Mouse (Mus musculus): ENCODE measurements around the gene Nectin3. TPM values are rescaled to one million over a fixed set of nuclear protein-coding genes. Genes with fewer than 3 reads are reported as not detected.
A peak's percentile ranks its signal among the peaks of the same experiment; 100 is the strongest.

Nectin3 gene
- polyA plus RNA-seq, 1 experiment from 2014 or later: 30.6 TPM

DNA sequence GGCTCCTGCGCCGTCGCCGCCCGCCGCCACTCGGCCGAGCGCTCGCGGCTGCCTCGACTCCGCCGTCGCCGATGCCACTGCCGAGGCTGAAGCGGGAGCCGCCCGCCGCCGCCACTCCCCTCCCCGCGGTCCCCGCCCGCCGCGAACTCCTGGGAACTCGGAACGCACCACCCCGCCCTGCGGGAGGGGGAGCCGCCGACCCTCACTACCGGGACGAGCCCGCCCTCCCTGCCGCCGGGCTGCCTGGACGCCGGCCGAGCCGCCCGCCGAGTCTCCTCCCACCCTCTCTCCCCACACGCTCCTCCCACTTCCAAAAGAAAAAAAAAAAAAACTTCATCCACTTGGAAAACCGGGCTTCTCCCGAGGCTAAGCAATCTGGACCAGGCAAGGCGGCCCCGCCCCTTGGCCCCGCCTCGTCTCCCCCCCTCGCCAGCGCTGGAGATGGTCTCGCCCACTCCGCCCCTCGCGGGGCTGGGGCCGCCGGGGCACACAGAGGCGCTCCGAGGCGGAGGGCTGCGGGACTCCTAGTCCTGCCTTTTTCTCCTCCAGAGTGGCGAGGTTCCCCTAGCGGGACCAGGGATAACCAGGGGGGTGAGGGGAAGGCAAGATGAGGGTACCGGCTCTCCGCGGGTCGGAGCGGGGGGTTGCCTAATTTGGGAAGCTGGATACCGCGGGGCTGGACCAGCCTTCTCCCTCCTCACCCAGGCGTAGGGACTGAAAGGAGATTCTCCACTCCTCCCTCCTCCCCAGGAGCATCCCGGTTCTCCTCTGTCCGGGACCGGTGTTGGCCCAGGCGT is 1.2 kb downstream of the Nectin3 start:
- peak overlapping the region; percentile 99 for H3K27ac ChIP-seq
- DNase-seq (ENCODE audit: extremely low spot score, low spot score): peak; percentile 94
- peak overlapping the region; percentile 94 for H3K4me3 ChIP-seq
- peaks cover 5% of the 10 kb centered on the region for H3K36me3 ChIP-seq (replicated peaks)
- peaks cover 37% of the 10 kb centered on the region for H3K4me1 ChIP-seq
- WGBS: under 1% methylated on average over 60 of the region's 78 CpGs
- no peaks in the 10 kb centered on the region; the same call in 1 of the 2 replicates for H3K9me3 ChIP-seq
- no peaks in the 10 kb centered on the region for H3K27me3 ChIP-seq (ENCODE audit: poor library complexity, severe bottlenecking)

GRCm38 (mm10) chr16:46496031-46496868 is 2.1 kb downstream of the Nectin3 start:
- DNase-seq (ENCODE audit: extremely low spot score, low spot score): peak; percentile 72
- 1% methylated on average over 94 of the region's 96 CpGs for WGBS
- H3K27me3 ChIP-seq (ENCODE audit: poor library complexity, severe bottlenecking): no peaks in the 10 kb centered on the region
- H3K4me1 ChIP-seq: peaks cover 37% of the 10 kb centered on the region
- H3K36me3 ChIP-seq (replicated peaks): peaks cover 9% of the 10 kb centered on the region
- H3K27ac ChIP-seq: peak overlapping the region; percentile 99
- H3K9me3 ChIP-seq: no peaks in the 10 kb centered on the region; the same call in 1 of the 2 replicates
- peak overlapping the region; percentile 94 for H3K4me3 ChIP-seq

- 34% methylated on average over 3 of the region's 3 CpGs for WGBS
- H3K9me3 ChIP-seq: no peaks in the 10 kb centered on the region; the same call in 1 of the 2 replicates
- DNase-seq (ENCODE audit: extremely low spot score, low spot score): no peak
- H3K36me3 ChIP-seq (replicated peaks): peaks cover 9% of the 10 kb centered on the region
- H3K4me1 ChIP-seq: peaks cover 41% of the 10 kb centered on the region
- H3K27me3 ChIP-seq (ENCODE audit: poor library complexity, severe bottlenecking): no peaks in the 10 kb centered on the region
- H3K27ac ChIP-seq: peak overlapping the region; percentile 99
- peak overlapping the region; percentile 94 for H3K4me3 ChIP-seq
These were observed 3.1 kb downstream of the Nectin3 start for GRCm38 (mm10) chr16:46495201-46495600.

DNA sequence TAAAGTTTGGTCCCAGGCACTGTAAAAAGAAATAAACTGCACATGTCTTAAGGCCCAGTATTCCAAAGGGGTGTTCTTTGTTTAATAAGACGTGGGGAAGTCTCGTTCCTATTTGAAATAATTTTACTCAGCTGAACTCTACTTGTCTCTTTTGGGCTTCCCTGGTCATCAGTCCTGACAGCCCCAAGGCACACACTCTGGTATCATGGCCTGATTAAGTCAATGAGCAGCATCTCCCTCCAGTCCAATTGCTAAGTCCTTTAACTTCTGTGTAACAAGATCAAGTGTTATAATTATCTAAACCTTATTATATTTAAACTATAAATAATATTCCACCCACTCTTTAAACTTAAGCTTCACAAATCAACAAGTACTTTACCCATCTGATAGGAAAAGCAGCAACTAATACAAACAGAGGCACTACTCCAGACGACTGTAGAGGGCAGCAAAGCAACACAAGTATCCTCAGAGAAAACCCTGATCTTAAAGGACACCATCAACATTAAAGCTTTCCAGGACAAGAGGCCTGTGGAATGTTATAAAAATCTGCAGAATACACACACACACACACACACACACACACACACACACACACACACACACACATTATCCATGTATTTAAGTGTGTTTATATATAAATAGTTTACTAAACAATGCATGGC is 10.8 kb downstream of the Nectin3 start:
- DNase-seq (ENCODE audit: extremely low spot score, low spot score): no peak
- Histone ChIP-seq H3K27me3 (ENCODE audit: poor library complexity, severe bottlenecking) (no peaks in the 10 kb centered on the region), H3K9me3 (no peaks in the 10 kb centered on the region; the same call in 1 of the 2 replicates), H3K4me1 (peaks cover 35% of the 10 kb centered on the region), H3K36me3 (replicated peaks) (peaks cover 14% of the 10 kb centered on the region), H3K27ac (no peak overlapping the region), H3K4me3 (no peak overlapping the region)
- 61% methylated on average over 3 of the region's 3 CpGs for WGBS

- no peak overlapping the region for H3K27ac ChIP-seq
- peaks cover 50% of the 10 kb centered on the region for H3K36me3 ChIP-seq (replicated peaks)
- no peaks in the 10 kb centered on the region for H3K27me3 ChIP-seq (ENCODE audit: poor library complexity, severe bottlenecking)
- H3K4me3 ChIP-seq: no peak overlapping the region
- WGBS: 85% methylated on average over 3 of the region's 3 CpGs
- DNase-seq (ENCODE audit: extremely low spot score, low spot score): no peak
- H3K9me3 ChIP-seq: peaks cover 13% of the 10 kb centered on the region
- H3K4me1 ChIP-seq: no peaks in the 10 kb centered on the region
These were observed 21.0 kb downstream of the Nectin3 start for GRCm38 (mm10) chr16:46477336-46477735.

GRCm38 (mm10) chr16:46451421-46451820 is 46.9 kb downstream of the Nectin3 start:
- no peak overlapping the region for H3K4me3 ChIP-seq
- DNase-seq (ENCODE audit: extremely low spot score, low spot score): no peak
- H3K27ac ChIP-seq: no peak overlapping the region
- no peaks in the 10 kb centered on the region for H3K27me3 ChIP-seq (ENCODE audit: poor library complexity, severe bottlenecking)
- peaks cover 73% of the 10 kb centered on the region for H3K36me3 ChIP-seq (replicated peaks)
- no peaks in the 10 kb centered on the region for H3K4me1 ChIP-seq
- no peaks in the 10 kb centered on the region for H3K9me3 ChIP-seq
- 91% methylated on average over 3 of the region's 3 CpGs for WGBS

DNA sequence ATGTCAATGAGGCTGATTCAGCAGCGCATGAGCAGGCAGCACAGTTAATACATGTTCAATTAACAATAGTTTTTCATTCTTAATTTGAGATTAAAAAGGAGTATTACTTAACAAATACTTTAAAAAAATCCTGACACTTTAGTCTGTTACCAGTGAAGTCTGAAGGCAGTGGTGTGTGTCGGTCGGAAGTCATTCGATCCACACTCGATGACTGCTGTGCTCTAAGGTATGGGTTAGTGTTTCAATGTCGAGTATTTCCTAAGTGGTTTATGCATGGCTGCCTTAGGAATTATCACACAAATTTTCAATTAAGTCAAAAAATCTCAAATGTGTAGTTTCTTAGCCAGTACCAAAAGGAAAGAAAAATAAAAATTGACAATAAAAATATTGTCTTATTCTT is 49.3 kb downstream of the Nectin3 start:
- DNase-seq (ENCODE audit: extremely low spot score, low spot score): no peak
- Histone ChIP-seq H3K9me3 (no peaks in the 10 kb centered on the region), H3K4me1 (no peaks in the 10 kb centered on the region), H3K4me3 (no peak overlapping the region), H3K27ac (no peak overlapping the region), H3K36me3 (replicated peaks) (peaks cover 51% of the 10 kb centered on the region), H3K27me3 (ENCODE audit: poor library complexity, severe bottlenecking) (no peaks in the 10 kb centered on the region)
- WGBS: 94% methylated on average over 6 of the region's 6 CpGs

DNA sequence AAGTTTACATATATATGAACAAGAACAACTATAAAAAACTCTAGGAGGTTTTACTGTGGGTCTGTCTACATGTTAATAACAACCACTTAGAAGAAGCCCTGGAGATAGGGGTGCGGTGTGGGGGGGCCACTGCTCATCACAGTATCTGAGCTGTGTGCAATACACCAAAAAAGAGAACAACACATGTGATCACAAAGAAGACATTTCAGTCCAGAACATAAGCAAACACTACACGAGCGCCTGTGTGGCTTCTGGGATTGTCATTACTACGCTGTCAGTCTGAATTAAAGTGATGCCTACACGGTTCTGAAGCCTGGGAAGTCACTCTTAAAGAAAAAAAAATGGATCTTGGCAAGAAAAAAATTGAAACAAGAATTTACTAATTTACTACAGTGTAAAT is 67.0 kb downstream of the Nectin3 start:
- DNase-seq (ENCODE audit: extremely low spot score, low spot score): no peak
- no peak overlapping the region for H3K4me3 ChIP-seq
- no peaks in the 10 kb centered on the region for H3K9me3 ChIP-seq
- no peaks in the 10 kb centered on the region for H3K27me3 ChIP-seq (ENCODE audit: poor library complexity, severe bottlenecking)
- 85% methylated on average over 5 of the region's 5 CpGs for WGBS
- peaks cover 66% of the 10 kb centered on the region for H3K36me3 ChIP-seq (replicated peaks)
- H3K4me1 ChIP-seq: no peaks in the 10 kb centered on the region
- no peak overlapping the region for H3K27ac ChIP-seq

DNA sequence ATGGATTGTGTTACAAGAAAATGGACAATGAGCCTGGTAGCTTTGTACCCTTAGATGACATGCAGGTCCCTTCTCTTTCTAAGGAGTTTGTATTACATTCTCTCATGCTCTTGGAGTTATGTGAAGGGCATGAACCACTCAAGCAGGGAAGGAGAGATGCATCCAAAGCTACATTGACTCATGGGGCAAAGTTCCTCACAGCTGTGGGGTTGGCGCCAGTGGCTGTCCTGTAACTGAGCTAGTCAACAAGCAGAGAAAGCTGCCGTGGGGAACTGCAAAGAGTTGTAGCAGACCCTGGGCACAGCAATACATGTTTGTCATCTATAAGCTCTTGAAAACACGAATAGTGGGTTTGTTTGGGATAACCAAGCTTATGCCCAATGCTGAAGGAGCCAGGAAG is 82.1 kb downstream of the Nectin3 start:
- Histone ChIP-seq H3K27me3 (ENCODE audit: poor library complexity, severe bottlenecking) (no peaks in the 10 kb centered on the region), H3K36me3 (replicated peaks) (peaks cover 62% of the 10 kb centered on the region), H3K4me1 (peaks cover 12% of the 10 kb centered on the region), H3K27ac (no peak overlapping the region), H3K9me3 (peaks cover 3% of the 10 kb centered on the region; the same call in 1 of the 2 replicates), H3K4me3 (no peak overlapping the region)
- 92% methylated on average over 3 of the region's 3 CpGs for WGBS
- no peak for DNase-seq (ENCODE audit: extremely low spot score, low spot score)

GRCm38 (mm10) chr16:46410739-46411057 is 87.6 kb downstream of the Nectin3 start:
- Histone ChIP-seq H3K9me3 (no peaks in the 10 kb centered on the region), H3K4me1 (peaks cover 23% of the 10 kb centered on the region), H3K36me3 (replicated peaks) (peaks cover 38% of the 10 kb centered on the region), H3K4me3 (no peak overlapping the region), H3K27ac (peak overlapping the region; percentile 56), H3K27me3 (ENCODE audit: poor library complexity, severe bottlenecking) (no peaks in the 10 kb centered on the region)
- 52% methylated on average over 3 of the region's 3 CpGs for WGBS
- DNase-seq (ENCODE audit: extremely low spot score, low spot score): no peak

DNA sequence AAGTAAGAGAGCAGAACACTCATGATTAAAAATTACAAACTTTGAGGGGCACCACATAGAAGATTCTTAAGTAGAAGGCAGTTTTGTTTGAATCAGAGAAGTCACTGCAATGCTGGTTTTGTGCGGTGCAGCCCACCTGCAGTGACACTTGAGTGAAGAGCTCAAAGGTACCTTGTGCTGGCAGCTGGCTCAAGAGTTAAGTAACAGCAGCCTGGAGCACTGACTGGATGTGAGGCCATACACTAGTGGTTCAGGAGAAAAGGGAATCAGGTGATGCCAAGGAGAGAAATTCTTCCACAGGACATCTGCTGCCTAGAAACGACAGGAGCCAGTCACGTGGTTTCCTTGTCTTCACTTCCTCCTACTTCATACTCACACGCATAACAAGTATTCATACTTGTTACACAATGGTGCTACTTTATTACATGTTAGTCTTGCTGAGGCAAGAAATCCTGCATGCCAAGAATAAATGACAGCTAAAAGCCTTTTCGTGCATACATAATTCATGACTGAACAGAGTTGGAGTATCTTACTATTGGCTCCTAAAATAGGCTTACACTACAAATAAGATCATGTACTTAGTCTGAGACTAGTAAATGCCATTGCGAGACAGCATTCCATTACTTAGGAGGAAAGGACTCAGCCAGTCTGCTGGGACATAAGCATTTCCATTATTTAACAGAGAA is 88.1 kb downstream of the Nectin3 start:
- H3K4me3 ChIP-seq: no peak overlapping the region
- 85% methylated on average over 6 of the region's 6 CpGs for WGBS
- peak overlapping the region; percentile 56; the same call in 1 of the 2 replicates for H3K27ac ChIP-seq
- no peaks in the 10 kb centered on the region for H3K9me3 ChIP-seq
- H3K4me1 ChIP-seq: peaks cover 23% of the 10 kb centered on the region
- H3K36me3 ChIP-seq (replicated peaks): peaks cover 43% of the 10 kb centered on the region
- DNase-seq (ENCODE audit: extremely low spot score, low spot score): no peak
- no peaks in the 10 kb centered on the region for H3K27me3 ChIP-seq (ENCODE audit: poor library complexity, severe bottlenecking)

DNA sequence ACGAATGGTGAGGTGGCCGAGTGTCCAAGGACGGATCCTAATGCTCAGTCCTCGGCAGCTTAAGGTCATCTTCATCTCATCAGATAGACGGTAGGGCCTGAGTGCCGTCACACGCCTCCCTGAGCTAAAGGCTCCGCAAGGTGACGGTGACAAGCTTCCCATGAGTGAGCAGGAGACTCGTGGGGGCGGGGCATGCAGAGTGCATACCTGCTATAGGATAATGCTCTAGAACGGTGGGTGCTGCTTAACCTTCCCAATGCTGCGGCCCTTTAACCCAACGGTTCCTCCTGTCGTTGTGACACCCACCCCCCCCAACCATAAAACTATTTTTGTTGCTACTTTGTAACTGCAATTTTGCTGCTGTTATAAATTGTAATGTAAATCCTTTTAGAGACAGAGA is 90.3 kb downstream of the Nectin3 start:
- H3K36me3 ChIP-seq (replicated peaks): peaks cover 25% of the 10 kb centered on the region
- no peaks in the 10 kb centered on the region for H3K9me3 ChIP-seq
- DNase-seq (ENCODE audit: extremely low spot score, low spot score): no peak
- no peak overlapping the region for H3K4me3 ChIP-seq
- no peaks in the 10 kb centered on the region for H3K27me3 ChIP-seq (ENCODE audit: poor library complexity, severe bottlenecking)
- 93% methylated on average over 15 of the region's 15 CpGs for WGBS
- H3K27ac ChIP-seq: no peak overlapping the region
- peaks cover 23% of the 10 kb centered on the region for H3K4me1 ChIP-seq
